Mouse (Mus musculus): ENCODE data around the gene Klrb1.
"Not testable (repeated sequence)": the region's sequence is repeated elsewhere in the genome, so short reads cannot be mapped to it uniquely, and the experiment has no call there.

Gene Klrb1

GRCm38 (mm10) chr6:128722959-128723358 lies at the start of gene Klrb1:
Klrb1 (minus strand) TSS chr6:128723059.
- DNase-seq (ENCODE audit: low spot score), result no peak

- no peak for DNase-seq (ENCODE audit: low spot score)
These were observed 46.8 kb upstream of the Klrb1 start for GRCm38 (mm10) chr6:128769481-128770253.

- DNase-seq (ENCODE audit: low spot score), result no peak
These were observed 45.2 kb upstream of the Klrb1 start for GRCm38 (mm10) chr6:128768047-128768446.

GRCm38 (mm10) chr6:128766486-128767254 lies 43.8 kb upstream of the Klrb1 start:
- DNase-seq (ENCODE audit: low spot score), result not testable (repeated sequence)

GRCm38 (mm10) chr6:128765211-128765610 lies 42.4 kb upstream of the Klrb1 start:
- no peak for DNase-seq (ENCODE audit: low spot score)

GRCm38 (mm10) chr6:128764598-128764997 lies 41.7 kb upstream of the Klrb1 start:
- no peak for DNase-seq (ENCODE audit: low spot score)

- peak; percentile 97 for DNase-seq (ENCODE audit: low spot score)
These were observed 41.1 kb upstream of the Klrb1 start for GRCm38 (mm10) chr6:128763736-128764523.

- not testable (repeated sequence) for DNase-seq (ENCODE audit: low spot score)
These were observed 40.2 kb upstream of the Klrb1 start for GRCm38 (mm10) chr6:128762892-128763670.

- DNase-seq (ENCODE audit: low spot score), result no peak
These were observed 38.3 kb upstream of the Klrb1 start for GRCm38 (mm10) chr6:128761144-128761540.

- peak; percentile 90 for DNase-seq (ENCODE audit: low spot score)
These were observed 37.7 kb upstream of the Klrb1 start for GRCm38 (mm10) chr6:128760416-128761143.

GRCm38 (mm10) chr6:128760016-128760415 lies 37.2 kb upstream of the Klrb1 start:
- peak; percentile 97 for DNase-seq (ENCODE audit: low spot score)

GRCm38 (mm10) chr6:128759221-128759950 lies 36.5 kb upstream of the Klrb1 start:
- no peak for DNase-seq (ENCODE audit: low spot score)

- DNase-seq (ENCODE audit: low spot score), result not testable (repeated sequence)
These were observed 32.5 kb upstream of the Klrb1 start for GRCm38 (mm10) chr6:128755402-128755763.

GRCm38 (mm10) chr6:128754748-128755401 lies 32.0 kb upstream of the Klrb1 start:
- DNase-seq (ENCODE audit: low spot score), result not testable (repeated sequence)

- DNase-seq (ENCODE audit: low spot score), result not testable (repeated sequence)
These were observed 31.4 kb upstream of the Klrb1 start for GRCm38 (mm10) chr6:128754265-128754664.

- DNase-seq (ENCODE audit: low spot score), result peak; percentile 84
These were observed 30.9 kb upstream of the Klrb1 start for GRCm38 (mm10) chr6:128753610-128754224.

- DNase-seq (ENCODE audit: low spot score), result not testable (repeated sequence)
These were observed 24.1 kb upstream of the Klrb1 start for GRCm38 (mm10) chr6:128747006-128747405.

GRCm38 (mm10) chr6:128737445-128737844 lies 14.6 kb upstream of the Klrb1 start:
- DNase-seq (ENCODE audit: low spot score), result no peak

- DNase-seq (ENCODE audit: low spot score), result no peak
These were observed 13.2 kb upstream of the Klrb1 start for GRCm38 (mm10) chr6:128736100-128736499.
